Mouse (Mus musculus) megakaryocyte, adult 5-6 weeks (primary cell): Measurements from ENCODE around the gene Osbpl3. TPM values are rescaled to one million over a fixed set of nuclear protein-coding genes. Genes with fewer than 3 reads are reported as not detected.

ENCODE experiments used
- ATAC-seq: 2 replicates; pipeline ENCODE4 v1.8.0; 2016; ENCODE audit warnings: mild to moderate bottlenecking, inconsistent platforms; ENCODE audit not compliant: poor library complexity, severe bottlenecking
- total RNA-seq, 2 experiments: library from RNA; stranded (forward) in 1 of 2; stranded (reverse) in 1 of 2; fragments of 153-499, 151-499 nt in 1 of 2; fragments of 221-1000, 200-1000 nt in 1 of 2; gene quantifications; 2 replicates each; pipeline versions ENCODE4 v1.2.3 to v1.2.4; 2015 to 2017

Osbpl3 gene
- total RNA-seq, 2 experiments from 2014 or later = 10.7 to 15.5 TPM

- peak; percentile 70 for ATAC-seq
Observed at GRCm38 (mm10) chr6:50377742-50378720, 78.0 kb downstream of the Osbpl3 start.

DNA sequence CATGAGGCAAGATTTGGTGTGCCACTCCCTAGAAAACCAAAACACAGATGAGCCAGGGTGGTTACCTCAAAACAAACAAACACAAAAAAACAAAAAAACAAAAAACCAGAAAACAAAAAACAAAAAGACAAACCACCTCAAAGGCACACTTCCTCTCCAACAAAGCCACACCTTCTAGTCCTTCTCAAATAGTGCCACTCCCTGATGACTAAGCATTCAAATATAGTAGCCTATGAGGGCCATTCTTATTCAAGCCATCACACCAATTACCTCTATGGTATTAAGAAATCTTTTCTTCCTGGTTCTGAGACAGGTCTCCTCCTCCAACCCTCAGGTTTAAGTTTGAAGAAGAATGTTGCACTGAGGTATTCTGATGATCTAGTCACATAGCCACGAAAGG lies 79.3 kb downstream of the Osbpl3 start:
- ATAC-seq = peak; percentile 9; the same call in 1 of the 2 replicates

- ATAC-seq = no peak
Observed at GRCm38 (mm10) chr6:50372516-50373424, 83.2 kb downstream of the Osbpl3 start.

- no peak for ATAC-seq
Observed at GRCm38 (mm10) chr6:50371501-50372086, 84.4 kb downstream of the Osbpl3 start.

DNA sequence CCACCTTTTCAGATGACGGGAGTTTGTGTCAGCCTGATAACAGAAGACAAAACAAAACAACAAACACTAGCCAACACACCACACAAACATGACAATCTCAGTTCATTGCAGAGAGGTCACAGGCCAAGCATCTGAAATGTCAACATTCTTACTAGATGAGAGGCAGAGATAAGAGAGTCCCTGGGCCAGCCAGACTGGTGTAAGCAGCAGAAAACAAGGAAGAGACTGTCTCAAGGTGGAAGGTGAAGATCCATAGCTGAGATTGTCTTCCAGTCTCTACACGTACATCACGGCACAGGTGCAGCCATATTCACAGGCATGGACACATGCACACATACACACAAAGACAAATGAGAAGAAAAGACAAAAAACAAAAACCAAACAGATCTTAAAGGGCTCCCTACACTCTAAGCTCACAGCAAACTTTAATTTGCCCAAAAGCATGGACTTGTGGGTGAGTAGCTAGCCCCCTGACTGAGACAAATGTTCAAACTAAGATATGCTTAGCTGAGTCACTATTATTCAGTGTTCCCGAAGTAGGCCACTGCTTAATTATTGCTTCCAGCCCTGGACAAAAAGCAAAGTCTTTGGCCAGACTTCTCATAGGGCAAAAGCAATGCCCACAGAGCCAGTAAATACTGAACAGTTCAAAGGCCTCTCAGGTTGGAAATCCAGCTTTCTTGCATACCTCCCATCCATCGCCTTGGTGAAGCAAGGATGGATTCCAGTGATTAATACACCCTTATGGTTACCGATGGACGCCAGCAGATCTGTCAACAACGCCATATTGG lies 87.3 kb downstream of the Osbpl3 start:
- ATAC-seq = no peak

GRCm38 (mm10) chr6:50367836-50368235 lies 88.2 kb downstream of the Osbpl3 start:
- ATAC-seq = no peak

- ATAC-seq = no peak
Observed at GRCm38 (mm10) chr6:50366724-50367123, 89.3 kb downstream of the Osbpl3 start.

- ATAC-seq = no peak
Observed at GRCm38 (mm10) chr6:50366319-50366718, 89.7 kb downstream of the Osbpl3 start.

- no peak for ATAC-seq
Observed at GRCm38 (mm10) chr6:50364364-50364763, 91.6 kb downstream of the Osbpl3 start.

- ATAC-seq = no peak
Observed at GRCm38 (mm10) chr6:50363385-50363784, 92.6 kb downstream of the Osbpl3 start.

DNA sequence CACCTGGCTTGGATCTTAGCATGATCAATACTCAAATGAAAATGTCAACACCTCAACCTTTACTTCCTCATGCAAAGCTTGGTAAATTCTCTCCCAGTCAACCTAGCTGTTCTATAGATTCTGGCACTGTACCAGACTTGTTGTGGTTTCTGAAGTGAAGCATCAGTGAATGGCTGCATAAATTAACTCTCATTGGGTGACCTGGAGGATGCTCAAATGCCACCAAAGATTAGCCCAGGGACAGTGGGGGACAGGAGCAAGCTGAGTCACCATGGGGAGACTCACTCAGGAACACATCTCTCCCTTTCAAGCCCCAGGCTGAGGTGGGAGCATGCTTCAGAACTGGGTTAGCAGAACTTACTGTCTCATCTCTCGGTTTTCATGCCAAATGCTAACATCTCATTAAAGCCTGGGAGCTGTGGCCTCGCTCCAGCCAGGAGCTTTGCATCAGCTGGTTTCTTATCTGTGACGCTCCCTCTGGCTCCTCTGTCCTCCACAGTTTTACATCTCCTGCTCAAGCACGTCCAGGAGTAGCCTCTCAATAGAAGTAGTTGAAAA lies 93.2 kb downstream of the Osbpl3 start:
- no peak for ATAC-seq

DNA sequence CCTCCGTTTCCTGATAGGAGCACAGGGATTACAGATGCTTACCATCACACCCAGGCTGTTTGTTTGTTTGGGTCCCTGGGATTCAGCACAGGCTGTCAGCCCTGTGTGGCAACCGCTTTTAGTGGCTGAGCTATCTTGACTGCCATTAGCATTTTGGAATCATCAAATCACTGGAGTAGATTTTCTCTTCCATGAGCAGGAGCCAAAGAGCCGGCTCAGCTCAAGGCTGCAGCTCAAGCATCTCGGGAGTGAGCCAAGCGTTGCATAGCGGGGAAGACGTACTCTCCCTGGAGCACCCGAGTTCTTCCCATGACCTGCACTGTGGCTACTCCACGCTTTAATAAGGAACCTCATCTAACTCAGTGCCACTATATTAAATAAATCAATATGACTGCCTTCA lies 93.8 kb downstream of the Osbpl3 start:
- ATAC-seq = no peak

DNA sequence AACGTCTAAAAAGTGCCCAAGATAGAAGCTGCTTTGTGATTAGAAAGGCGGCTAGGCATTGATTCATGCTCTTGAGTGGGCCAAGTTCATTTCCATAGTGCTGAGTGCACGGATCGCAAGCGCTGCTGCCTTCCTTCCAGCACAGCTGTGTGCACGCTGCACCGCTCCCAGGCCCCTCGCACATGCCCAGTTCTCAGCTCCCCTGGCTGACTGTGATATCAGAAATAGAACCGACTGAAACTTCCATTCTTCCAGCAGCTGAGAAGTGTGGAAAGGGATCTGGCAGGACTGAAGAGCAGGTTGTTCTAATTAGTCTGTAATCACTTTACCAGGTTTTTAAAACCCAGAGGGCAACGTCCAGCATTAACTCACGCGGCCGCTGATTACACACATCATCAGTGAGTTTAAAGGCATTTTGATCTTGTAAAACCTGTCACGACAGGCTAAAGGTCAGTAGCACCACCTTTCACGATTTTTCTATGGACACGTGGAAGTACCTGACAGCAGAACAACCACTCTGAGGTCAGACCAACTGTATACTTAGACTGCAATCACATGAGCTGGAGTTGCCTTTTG lies 97.8 kb downstream of the Osbpl3 start:
- no peak for ATAC-seq

DNA sequence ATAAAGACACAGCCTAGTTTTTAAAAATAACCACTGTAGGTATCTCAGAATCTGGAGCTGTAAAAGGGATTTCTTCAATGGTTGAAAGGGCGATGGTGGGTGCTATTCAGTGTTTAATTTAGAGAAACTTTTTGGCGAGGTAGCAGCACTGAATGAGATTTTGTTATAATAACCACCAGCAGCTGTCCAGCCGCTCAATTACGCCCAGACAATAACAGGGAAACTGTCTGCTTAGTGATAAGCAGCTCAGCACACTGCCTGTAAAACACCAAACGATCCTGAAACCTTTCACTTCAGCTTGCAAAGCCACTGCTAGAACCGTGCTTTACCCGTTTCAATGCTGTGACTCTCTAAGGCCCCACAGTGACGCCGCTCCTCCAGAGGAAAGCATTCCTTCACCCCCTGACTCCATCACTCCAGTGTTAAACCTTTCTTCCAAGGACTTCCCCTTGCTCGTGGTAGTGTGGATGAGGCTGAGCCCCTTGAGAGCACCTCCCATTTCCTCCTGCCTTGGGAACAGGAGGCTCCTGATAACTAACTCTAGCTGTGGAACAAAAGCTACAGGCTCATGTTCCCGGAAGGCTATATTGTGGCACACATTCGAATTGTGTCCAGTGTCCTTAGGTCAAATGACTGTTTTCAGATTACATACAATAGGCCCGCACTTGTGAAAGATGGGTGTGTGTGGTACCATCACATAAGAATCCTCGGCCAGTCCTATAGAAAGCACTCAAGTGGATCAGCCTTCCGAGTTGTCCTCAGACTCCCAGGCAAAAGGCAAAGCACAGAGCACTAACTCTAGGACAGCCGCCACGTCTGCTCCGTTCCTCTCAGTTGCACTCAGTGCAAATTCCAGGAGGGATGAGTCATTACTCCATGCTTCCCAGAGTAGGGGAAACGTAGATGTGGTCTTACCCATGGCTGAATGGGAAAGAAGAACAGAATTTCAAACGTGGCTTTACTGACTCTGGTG lies 101.0 kb downstream of the Osbpl3 start:
- no peak for ATAC-seq

DNA sequence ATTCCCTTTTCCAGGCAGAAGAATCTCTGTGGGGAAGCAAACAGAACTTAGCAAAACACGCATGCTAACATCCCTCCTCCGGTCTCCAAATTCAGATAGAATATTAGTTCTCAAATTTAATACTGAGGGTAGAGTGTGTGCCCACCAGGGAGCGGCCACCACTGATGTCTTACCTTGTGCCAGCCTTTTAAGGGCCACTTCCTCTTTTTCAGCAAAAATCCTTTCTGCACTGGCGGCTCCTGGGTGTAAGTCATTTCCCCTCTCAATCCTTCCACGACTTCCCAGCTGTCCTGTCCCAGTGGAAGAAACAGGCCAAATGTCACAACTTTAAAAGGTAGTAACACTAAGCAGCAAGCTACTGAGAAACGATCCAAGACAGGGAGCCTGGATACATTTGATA lies 103.2 kb downstream of the Osbpl3 start:
- peak; percentile 80 for ATAC-seq

DNA sequence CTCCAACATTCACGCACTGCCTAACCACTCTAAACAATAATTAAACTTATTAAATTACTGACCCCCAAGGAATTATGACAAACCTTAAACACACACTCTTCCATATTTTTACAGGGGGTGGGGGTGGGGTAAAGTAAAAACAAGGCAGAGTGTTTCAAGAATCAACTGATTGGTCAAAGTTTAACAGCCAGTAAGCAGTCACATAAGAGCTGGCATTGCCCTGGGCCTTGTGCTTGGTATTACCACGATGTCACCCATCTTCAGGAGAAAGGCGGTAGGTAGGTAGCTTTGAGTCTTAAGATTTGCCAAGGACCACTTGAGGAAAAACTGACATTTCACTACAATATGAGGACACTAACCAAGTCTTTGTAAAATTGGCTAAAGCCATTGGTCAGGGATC lies 105.1 kb downstream of the Osbpl3 start:
- no peak for ATAC-seq

- no peak for ATAC-seq
Observed at GRCm38 (mm10) chr6:50348619-50349018, 107.4 kb downstream of the Osbpl3 start.

DNA sequence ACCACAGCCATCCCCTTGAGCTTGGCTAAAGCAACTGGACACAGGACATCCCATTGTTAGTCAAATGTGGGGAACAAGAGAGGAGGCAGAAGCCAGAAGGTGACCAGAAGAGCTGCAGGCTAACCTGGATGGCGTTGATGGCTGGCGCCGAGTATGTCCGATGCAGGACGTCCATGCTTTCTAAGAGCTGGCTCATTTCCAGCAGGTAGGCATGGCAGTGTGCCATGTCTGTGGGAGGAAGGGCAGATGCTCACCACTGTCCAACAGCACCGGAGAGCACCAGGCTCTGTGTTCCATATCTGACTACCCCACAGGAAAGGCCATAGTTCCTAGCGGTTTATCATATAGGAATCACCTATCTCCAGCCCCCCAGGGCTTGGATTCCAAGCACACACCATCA lies 109.8 kb downstream of the Osbpl3 start:
- no peak for ATAC-seq
